Mouse (Mus musculus) T-cell, adult 2 months (primary cell): ENCODE measurements around the gene Mypop.

Experiments
- DNase-seq: peaks from one replicate; pipeline ENCODE4 v3.0.0; 2022; ENCODE audit warnings: low spot score

Gene Mypop

DNA sequence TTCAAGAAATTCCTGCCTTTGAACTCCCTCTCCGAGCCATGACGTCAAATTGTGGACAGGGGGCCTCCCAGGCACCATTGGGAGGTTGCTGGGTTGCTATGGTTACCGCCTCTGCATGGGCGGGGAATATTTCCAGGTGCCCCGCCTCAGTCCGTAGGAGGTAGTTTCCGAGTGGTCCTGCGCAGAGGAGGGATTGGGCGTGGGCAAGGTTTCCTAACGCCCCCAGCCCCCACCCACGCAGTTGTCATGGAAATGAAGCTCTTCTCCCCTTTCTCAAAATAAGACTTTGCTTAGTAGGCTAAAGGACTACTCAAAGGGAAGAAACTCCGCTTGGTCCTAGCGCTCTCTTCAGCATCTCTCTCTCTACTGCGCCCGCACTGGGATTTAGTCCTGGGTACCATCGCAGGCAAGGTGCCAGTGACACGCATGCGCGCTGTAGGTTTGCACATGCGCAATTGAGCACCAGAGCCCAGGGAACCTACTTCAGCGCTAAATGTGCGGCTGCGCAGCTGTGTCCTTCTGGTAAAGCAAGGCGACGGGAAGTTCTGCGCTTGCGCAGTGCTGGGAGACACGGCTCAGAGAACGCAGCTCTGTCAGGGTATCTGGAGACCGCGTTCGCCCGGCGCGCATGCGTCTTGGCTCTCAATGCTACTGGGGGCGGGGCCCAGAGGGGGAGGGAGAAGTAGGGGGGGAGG, at the start of gene Mypop:
Mypop (plus strand) TSS at position 645 of the 695 bp plus-strand sequence.
- DNase-seq: peak; percentile 98

DNA sequence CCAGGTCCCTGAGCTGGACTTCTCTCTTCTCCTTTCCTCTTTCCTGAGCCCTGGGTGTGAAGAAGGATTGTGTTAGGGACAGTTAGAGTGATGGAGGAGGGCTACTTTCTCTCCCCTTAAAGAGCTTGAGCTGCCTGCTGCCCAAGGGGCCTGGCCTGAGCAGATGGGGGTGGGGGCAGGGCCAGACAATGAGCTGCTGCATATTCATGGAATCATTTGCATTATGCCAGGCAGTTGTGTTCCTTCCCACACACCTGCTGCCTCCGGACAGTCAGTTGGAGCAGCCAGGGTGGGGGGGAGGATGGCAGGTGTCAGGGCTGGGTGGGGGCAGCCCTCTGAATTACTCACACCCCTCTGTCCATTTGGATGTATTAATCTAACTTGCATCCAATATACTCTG, 48.7 kb upstream of the Mypop start:
- no peak for DNase-seq

GRCm38 (mm10) chr7:18942815-18943214, 48.2 kb upstream of the Mypop start:
- DNase-seq: no peak

- DNase-seq: no peak
Observed at GRCm38 (mm10) chr7:18948151-18948550, 42.9 kb upstream of the Mypop start.

DNA sequence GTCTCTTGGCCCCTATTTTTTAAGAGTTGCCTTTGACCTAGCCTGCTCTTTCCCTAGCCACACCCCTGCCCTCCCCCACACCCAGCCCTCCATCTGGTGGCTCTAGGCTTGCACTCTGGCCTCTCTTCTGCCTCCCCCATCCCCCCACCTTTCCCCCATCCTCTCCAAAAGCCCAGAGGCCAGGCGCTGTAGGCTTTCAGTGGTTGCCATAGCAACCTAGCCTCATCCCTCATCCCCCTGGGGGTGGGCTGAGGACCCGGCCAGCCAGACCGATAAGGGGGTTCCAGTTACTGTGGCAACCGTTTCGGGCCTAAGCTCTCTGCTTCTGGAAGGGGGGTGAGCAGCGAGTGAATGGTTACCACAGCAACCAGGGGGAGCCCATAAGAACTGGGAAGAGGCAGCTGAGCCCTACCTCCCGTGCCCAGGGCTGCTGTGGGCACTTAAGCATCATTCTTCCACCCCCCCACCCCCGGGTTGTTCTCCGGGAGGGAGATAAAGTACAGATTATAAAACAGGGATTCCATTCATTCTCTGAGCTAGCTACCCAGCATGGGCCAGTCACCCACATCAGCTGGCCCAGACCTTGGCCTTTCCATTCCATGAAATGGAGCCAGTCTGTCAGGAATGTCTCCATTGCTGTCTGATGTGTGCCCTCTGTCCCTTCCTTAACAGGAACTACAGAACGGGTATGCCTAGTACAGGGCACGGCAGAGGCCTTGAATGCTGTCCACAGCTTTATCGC, 41.1 kb upstream of the Mypop start:
- no peak for DNase-seq

GRCm38 (mm10) chr7:18950523-18951315, 40.3 kb upstream of the Mypop start:
- no peak for DNase-seq

DNA sequence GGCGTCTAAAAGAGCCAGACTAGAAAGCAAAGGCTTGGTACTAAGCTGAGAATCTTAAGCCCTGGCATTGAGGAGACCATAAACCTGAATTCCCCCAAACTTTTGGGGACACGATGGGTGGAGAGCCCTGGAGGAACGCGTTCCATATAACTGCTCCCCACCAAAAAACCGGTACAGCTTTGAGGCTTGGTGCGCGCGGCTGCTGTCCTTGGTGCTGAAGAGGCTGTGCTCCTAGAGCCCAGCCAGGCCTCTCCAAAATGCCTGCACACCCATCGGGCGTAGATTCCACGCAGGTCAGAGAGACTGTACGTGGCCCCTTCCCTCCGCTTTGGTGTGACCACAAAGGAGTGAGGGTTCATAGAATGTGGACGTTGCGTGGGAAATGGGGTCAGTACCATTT, 39.6 kb upstream of the Mypop start:
- no peak for DNase-seq

DNA sequence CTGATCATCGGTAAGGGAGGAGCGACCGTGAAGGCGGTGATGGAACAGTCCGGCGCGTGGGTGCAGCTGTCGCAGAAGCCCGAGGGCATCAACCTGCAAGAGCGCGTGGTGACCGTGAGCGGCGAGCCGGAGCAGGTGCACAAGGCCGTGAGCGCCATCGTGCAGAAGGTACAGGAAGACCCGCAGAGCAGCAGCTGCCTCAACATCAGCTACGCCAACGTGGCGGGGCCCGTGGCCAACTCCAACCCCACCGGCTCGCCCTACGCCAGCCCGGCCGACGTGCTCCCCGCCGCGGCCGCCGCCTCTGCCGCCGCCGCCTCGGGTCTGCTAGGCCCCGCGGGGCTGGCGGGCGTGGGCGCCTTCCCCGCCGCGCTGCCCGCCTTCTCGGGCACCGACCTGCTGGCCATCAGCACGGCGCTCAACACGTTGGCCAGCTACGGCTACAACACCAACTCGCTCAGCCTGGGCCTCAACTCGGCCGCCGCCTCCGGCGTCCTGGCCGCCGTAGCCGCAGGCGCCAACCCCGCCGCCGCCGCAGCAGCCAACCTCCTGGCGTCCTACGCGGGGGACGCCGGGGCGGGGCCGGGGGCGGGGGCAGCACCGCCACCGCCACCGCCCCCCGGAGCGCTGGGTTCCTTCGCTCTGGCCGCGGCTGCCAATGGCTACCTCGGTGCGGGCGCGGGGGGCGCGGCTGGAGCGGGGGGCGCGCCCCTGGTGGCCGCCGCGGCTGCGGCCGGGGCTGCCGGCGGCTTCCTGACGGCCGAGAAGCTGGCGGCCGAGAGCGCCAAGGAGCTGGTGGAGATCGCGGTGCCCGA, 33.3 kb upstream of the Mypop start:
- peak; percentile 11 for DNase-seq

GRCm38 (mm10) chr7:18958384-18958766, 32.7 kb upstream of the Mypop start:
- DNase-seq: no peak

DNA sequence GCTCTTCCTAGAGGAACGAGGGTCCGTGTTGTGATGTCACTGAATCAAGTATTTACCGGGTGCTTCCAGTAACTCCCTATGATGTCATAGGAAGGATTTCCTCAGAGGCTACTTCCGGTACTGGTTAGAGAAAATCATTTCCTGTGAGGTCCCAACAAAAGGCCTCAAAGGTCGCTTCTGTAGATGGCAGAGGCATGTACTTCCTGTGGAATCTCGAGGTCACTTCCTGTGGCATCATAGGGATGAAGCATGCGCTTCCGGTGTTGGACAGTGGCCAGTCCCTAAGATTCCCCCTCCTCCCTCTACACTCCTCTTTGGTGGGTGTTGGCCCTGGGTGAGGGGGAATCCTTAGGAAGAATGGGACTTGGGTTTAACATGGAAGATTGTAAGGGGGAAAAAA, 31.6 kb upstream of the Mypop start:
- DNase-seq: no peak

DNA sequence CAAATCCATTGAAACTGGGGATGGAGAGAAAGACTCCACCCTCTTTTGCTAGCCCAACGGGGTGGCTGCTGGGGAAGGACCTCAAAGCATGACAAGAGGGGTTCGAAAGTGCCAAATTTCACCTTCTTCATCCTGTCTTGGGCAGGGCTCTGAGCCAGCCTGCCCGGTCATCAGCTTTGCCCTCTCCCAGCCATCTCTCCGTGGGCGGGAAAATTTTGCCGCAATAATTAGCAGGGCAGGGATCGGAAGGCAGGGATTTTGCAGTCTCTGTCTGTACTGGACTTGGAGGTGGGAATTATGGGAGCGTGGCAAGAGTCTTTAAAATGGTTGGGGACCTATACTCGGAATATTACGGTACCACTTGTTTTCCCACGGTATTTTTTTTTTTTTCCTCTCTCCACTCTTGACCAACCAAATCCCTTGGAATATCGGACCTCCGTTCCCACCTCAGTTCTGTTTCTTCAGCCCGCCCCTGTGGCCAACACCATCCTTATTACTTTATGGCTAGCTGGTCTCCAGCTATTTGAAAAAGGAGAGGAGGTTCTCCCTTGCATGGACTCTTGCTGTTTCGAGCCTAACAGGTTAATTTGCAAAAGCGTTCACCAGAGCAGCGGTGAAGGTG, 28.8 kb upstream of the Mypop start:
- no peak for DNase-seq

- no peak for DNase-seq
Observed at GRCm38 (mm10) chr7:18962795-18963194, 28.2 kb upstream of the Mypop start.

DNA sequence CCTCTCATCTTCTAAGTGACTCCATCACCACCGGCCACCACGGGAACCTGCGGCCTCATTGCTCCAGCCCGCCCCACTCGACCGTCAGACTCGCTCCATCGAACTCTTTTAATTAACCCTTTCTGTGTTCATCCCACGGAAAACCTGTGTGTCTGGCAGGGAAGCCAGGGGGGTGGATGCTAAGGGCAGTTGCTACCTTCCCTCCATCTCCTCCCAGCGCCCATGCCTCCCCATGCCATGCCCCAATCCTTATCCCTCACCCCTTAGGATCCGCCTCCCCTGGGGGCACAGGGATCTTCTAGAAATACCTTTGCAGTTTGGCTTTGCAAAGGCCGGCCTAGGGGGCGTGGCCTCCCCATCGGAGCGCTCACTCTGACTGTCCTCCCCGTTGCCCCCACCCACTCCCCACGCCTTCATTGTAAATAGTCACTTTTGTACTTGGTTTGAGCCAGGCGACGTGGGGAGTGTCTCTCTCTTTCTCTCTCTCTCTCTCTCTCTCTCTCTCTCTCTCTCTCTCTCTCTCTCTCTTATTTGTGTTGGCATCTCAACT, 27.7 kb upstream of the Mypop start:
- DNase-seq: no peak

DNA sequence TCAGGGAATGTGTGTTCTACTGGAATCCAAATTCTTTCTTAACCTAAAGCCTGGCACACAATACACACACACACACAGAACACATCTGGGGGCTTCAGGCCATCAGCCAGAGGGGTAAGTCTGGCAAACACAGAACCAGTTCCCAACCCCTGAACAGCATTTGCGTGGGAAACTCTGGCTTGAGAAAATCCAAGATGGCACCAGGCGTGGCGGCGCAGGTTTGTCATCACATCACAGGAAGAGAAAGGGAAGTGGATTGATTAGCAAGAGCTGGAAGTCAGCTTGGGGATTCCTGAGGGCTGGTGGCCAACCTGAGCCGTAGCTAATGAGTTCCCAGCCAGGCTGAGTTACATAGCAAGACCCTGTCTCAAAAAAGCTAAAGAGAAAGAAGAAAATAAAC, 25.7 kb upstream of the Mypop start:
- DNase-seq: no peak

- no peak for DNase-seq
Observed at GRCm38 (mm10) chr7:18967603-18968002, 23.4 kb upstream of the Mypop start.

DNA sequence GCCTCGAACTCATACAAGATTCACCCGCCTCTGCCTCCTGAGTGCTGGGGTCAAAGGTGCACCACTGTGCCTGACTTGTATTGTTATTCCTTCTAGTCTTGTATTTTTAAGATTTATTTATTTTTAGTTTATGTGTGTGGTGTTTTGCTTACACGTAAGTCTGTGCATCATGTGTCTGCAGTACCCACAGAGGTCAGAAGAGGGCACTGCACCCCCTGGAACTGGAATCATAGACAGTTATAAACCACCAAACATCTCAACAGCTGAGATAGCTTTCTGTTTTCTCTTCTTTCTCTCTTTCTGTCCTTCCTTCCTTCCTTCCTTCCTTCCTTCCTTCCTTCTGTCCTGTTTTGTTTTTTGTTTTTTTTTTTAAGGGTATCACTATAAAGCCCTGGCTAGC, 20.1 kb upstream of the Mypop start:
- DNase-seq: no peak

GRCm38 (mm10) chr7:18978381-18978780, 12.7 kb upstream of the Mypop start:
- DNase-seq: no peak

- no peak for DNase-seq
Observed at GRCm38 (mm10) chr7:18986503-18986902, 4.5 kb upstream of the Mypop start.

DNA sequence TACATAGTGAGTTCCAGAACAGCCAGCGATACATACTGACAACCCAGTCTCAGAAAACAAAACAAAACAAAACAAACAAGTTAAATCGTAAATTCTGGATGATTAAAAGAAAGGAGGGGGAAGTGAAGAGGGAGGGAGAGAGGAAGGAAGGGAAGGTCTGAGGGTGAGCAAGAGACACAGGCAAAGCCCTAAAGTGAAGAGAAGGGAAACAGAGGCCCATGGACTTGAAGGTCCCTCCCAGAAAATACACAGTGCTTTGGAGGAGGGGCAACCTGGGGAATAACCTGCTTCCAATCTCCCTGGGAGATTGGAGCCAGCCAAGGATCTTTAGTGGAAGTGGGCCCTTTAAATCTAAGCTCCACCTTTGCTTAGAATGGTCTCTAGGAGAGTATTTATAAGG, 3.9 kb upstream of the Mypop start, which contains the start of gene Nanos2:
Nanos2 (plus strand) TSS at position 301 of the 400 bp plus-strand sequence.
- no peak for DNase-seq

DNA sequence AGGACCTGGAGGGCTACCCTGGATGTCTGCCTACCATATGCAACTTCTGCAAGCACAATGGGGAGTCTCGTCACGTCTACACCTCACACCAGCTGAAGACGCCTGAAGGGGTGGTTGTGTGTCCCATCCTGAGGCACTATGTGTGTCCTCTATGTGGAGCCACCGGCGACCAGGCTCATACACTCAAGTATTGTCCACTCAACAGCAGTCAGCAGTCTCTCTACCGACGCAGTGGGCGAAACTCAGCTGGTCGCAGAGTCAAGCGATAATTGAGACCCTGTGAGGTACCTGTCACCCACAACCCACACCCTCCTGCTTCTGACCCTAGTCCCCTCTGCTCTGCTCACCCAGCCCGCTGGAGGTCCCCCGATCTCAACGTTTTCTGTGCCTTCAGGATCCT, 3.3 kb upstream of the Mypop start:
- DNase-seq: no peak

DNA sequence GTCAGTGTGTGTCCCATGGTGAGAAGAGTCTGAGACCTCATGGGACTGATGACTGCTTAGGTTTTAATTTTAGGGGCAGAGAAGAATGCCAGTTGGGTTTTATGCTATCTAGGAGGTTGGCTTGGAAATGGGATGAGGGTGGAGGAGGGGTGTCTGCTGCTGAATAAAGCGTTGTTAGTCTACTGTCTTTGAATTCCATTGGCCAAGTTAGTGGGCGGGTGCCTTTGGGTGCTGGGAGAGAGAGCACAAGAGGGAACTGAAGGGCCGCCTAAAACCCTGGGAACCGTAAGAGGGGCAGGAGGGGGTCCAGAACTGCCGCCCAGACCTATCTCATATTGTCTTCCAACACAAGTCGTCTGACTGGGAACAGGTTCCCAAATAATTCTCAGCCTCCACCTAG, 2.3 kb upstream of the Mypop start:
- no peak for DNase-seq
